In the genomic region with DNA sequence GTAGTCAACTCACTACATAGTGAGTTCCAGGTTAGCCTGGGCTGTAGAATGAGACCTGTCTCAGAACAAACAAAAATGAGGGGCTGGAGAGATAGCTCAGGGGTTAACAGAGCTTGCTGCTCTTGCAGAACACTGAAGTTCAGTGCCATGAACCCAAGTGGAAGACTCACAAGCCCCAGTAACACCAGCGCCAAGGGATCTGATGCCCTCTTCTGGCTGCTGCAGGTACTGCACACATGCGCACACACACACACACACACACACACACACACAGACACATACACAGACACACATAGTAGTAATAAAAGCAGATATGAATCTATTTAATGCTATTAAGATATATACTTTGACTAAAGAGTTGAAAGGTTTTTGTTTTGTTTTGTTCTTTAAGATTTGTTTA, we compare ENCODE assay signal across 24 mouse cellular contexts. TPM values are rescaled to one million over a fixed set of nuclear protein-coding genes. Genes with fewer than 3 reads are reported as not detected.
DNase-seq lines count a peak whose midpoint lies in the region; ATAC-seq and TF ChIP-seq lines count a peak whose summit lies in the region.
"Had no signal": no experiment of that assay in that cellular context is flagged by ENCODE, and none has a peak within 500 bp of the region (broad histone marks: within the 10 kb centered on the region; RNA-seq: fewer than 3 reads in every experiment).

No protein-coding gene starts in this region.

- H3K4me3 ChIP-seq in heart, adult 2 months: no peak overlapping the region
- no peak overlapping the region for H3K4me3 ChIP-seq in liver, postnatal 0 days (ENCODE audit: low read depth, low read length)
- no peak overlapping the region for H3K4me3 ChIP-seq in liver, embryonic 11.5 days (ENCODE audit: low read depth, low read length)
- H3K4me3 ChIP-seq in ES-Bruce4 (ENCODE audit: low read depth, low read length): no peak overlapping the region
- H3K4me3 ChIP-seq: embryonic facial prominence, embryonic 10.5 days; forebrain, embryonic 12.5 days; hindbrain, embryonic 15.5 days; left cerebral cortex, adult 2 months; liver, embryonic 15.5 days had no signal

- peaks cover 3% of the 10 kb centered on the region for H3K4me1 ChIP-seq in heart, adult 2 months (ENCODE audit: control insufficient read depth, insufficient read depth, low read length)
- peaks cover 3% of the 10 kb centered on the region; the same call in 1 of the 2 replicates for H3K4me1 ChIP-seq in liver, postnatal 0 days (ENCODE audit: insufficient read depth)
- peaks cover 9% of the 10 kb centered on the region for H3K4me1 ChIP-seq in liver, embryonic 11.5 days (replicated peaks; ENCODE audit: control insufficient read depth, insufficient read depth, low read length)
- H3K4me1 ChIP-seq in ES-Bruce4 (ENCODE audit: control insufficient read depth, insufficient read depth, low read length): peaks cover 2% of the 10 kb centered on the region
- H3K4me1 ChIP-seq: hindbrain, embryonic 15.5 days had no signal

- no peak overlapping the region for H3K27ac ChIP-seq in heart, adult 2 months
- H3K27ac ChIP-seq in liver, postnatal 0 days (ENCODE audit: low read depth): no peak overlapping the region
- H3K27ac ChIP-seq in liver, embryonic 11.5 days (ENCODE audit: low read depth, low read length): no peak overlapping the region
- H3K27ac ChIP-seq in ES-Bruce4 (ENCODE audit: insufficient read depth, low read length): no peak overlapping the region
- H3K27ac ChIP-seq: embryonic facial prominence, embryonic 10.5 days; forebrain, embryonic 12.5 days; hindbrain, embryonic 15.5 days; left cerebral cortex, adult 2 months; liver, embryonic 15.5 days had no signal

- H3K9ac ChIP-seq in heart, adult 2 months (ENCODE audit: low read depth, low read length): no peak overlapping the region
- H3K9ac ChIP-seq in liver, postnatal 0 days (replicated peaks): no peak overlapping the region
- no peak overlapping the region for H3K9ac ChIP-seq in liver, embryonic 11.5 days (ENCODE audit: low read depth, low read length)
- H3K9ac ChIP-seq in ES-Bruce4 (ENCODE audit: low read depth, poor library complexity, severe bottlenecking): no peak overlapping the region
- H3K9ac ChIP-seq: forebrain, embryonic 12.5 days; hindbrain, embryonic 15.5 days; liver, embryonic 15.5 days had no signal

- TF ChIP-seq CTCF in heart, adult 2 months (IDR thresholded peaks at IDR 0.05): peak; percentile 22; the same call in 1 of the 2 replicates
- peak; percentile 48 for TF ChIP-seq CTCF in liver, postnatal 0 days (IDR thresholded peaks at IDR 0.05; ENCODE audit: low read depth)
- peak; percentile 35 for TF ChIP-seq CTCF in ES-Bruce4 (IDR thresholded peaks at IDR 0.05; ENCODE audit: low read depth, low read length)
- TF ChIP-seq CTCF in brain, embryonic 14.5 days (IDR thresholded peaks at IDR 0.05; ENCODE audit: borderline replicate concordance, extremely low read depth, insufficient read depth, insufficient read length): peak; percentile 20; the same call in 1 of the 2 replicates

- no peaks in the 10 kb centered on the region for H3K36me3 ChIP-seq in heart, adult 2 months (ENCODE audit: control insufficient read depth, insufficient read depth, low read length)
- H3K36me3 ChIP-seq in liver, postnatal 0 days (replicated peaks; ENCODE audit: insufficient read depth, low read length): no peaks in the 10 kb centered on the region
- no peaks in the 10 kb centered on the region for H3K36me3 ChIP-seq in liver, embryonic 11.5 days (ENCODE audit: control insufficient read depth, insufficient read depth, low read length)
- H3K36me3 ChIP-seq in ES-Bruce4 (ENCODE audit: control insufficient read depth, insufficient read depth, low read length, poor library complexity, severe bottlenecking): no peaks in the 10 kb centered on the region
- H3K36me3 ChIP-seq: embryonic facial prominence, embryonic 10.5 days; forebrain, embryonic 12.5 days; hindbrain, embryonic 15.5 days; liver, embryonic 15.5 days had no signal

- peaks cover 2% of the 10 kb centered on the region; the same call in 1 of the 2 replicates for H3K9me3 ChIP-seq in liver, postnatal 0 days (ENCODE audit: low read length)
- 0 out of 2 replicates have a peak, but pooled peaks cover 2% of the 10 kb centered on the region for H3K9me3 ChIP-seq in liver, embryonic 11.5 days (ENCODE audit: control insufficient read depth, low read length)
- no peaks in the 10 kb centered on the region for H3K9me3 ChIP-seq in ES-Bruce4 (replicated peaks; ENCODE audit: control insufficient read depth, insufficient read depth, low read length, poor library complexity, severe bottlenecking)
- H3K9me3 ChIP-seq: hindbrain, embryonic 15.5 days; liver, embryonic 15.5 days had no signal

- 84% methylated on average over 2 of the region's 2 CpGs for WGBS in heart, adult 2 months
- WGBS in liver, postnatal 0 days (ENCODE audit: insufficient replicate concordance): 76% methylated on average over 2 of the region's 2 CpGs
- WGBS in liver, embryonic 11.5 days: 80% methylated on average over 2 of the region's 2 CpGs

- no peak for DNase-seq in heart, adult 2 months
- DNase-seq in heart, postnatal 10 days: no peak
- no peak for DNase-seq in liver, postnatal 0 days
- DNase-seq in liver, embryonic 11.5 days (ENCODE audit: low spot score): no peak
- no peak for DNase-seq in brain, embryonic 14.5 days (ENCODE audit: low read depth)
- DNase-seq in ovary, postnatal 36 days (ENCODE audit: low spot score): no peak
- no peak for DNase-seq in spleen, postnatal 36 days (ENCODE audit: low spot score in 2 of 2)
- DNase-seq: adrenal gland, postnatal 36 days; cerebellum, adult 18-20 months; heart, adult 11 months; heart, postnatal 4 days; kidney, adult 11 months; kidney, postnatal 10 days; layer of hippocampus, adult 9-11 months; left cerebral cortex, postnatal 4 days; lung, postnatal 36 days had no signal

- no peak for ATAC-seq in liver, postnatal 0 days
- ATAC-seq in liver, embryonic 11.5 days (replicated peaks; ENCODE audit: low FRiP score): no peak

- no peak for TF ChIP-seq EP300 in heart, adult 2 months (IDR thresholded peaks at IDR 0.05; ENCODE audit: insufficient read depth, low read depth, low read length)
- TF ChIP-seq EP300 in liver, postnatal 0 days (IDR thresholded peaks at IDR 0.05; ENCODE audit: low read depth): no peak
- no peak for TF ChIP-seq EP300 in ES-Bruce4 (IDR thresholded peaks at IDR 0.05; ENCODE audit: insufficient read depth, low read depth, low read length)

- TF ChIP-seq POLR2A in heart, adult 2 months (IDR thresholded peaks at IDR 0.05; ENCODE audit: insufficient read depth, low read depth, low read length): no peak
- TF ChIP-seq POLR2A in ES-Bruce4 (IDR thresholded peaks at IDR 0.05; ENCODE audit: insufficient read depth, low read length): no peak
- no peak for TF ChIP-seq POLR2A in brain, embryonic 14.5 days (IDR thresholded peaks at IDR 0.05; ENCODE audit: borderline replicate concordance, extremely low read depth, insufficient read depth, insufficient read length, poor library complexity, severe bottlenecking)

- no peaks in the 10 kb centered on the region for H3K79me2 ChIP-seq in heart, adult 2 months (replicated peaks; ENCODE audit: control insufficient read depth, insufficient read depth, low read length)

- no peak overlapping the region for H3K4me2 ChIP-seq in liver, postnatal 0 days (ENCODE audit: low read depth, low read length)
- H3K4me2 ChIP-seq in liver, embryonic 11.5 days: no peak overlapping the region
- H3K4me2 ChIP-seq: forebrain, embryonic 12.5 days; hindbrain, embryonic 15.5 days; liver, embryonic 15.5 days had no signal

- no peaks in the 10 kb centered on the region for H3K27me3 ChIP-seq in heart, adult 2 months (ENCODE audit: control insufficient read depth, insufficient read depth, low read length)
- H3K27me3 ChIP-seq in liver, postnatal 0 days (ENCODE audit: insufficient read depth, low read length): no peaks in the 10 kb centered on the region
- no peaks in the 10 kb centered on the region for H3K27me3 ChIP-seq in liver, embryonic 11.5 days (replicated peaks; ENCODE audit: control insufficient read depth, insufficient read depth, low read length)
- H3K27me3 ChIP-seq in ES-Bruce4 (ENCODE audit: control insufficient read depth, insufficient read depth, low read length, poor library complexity, severe bottlenecking): no peaks in the 10 kb centered on the region
- H3K27me3 ChIP-seq: forebrain, embryonic 12.5 days; hindbrain, embryonic 15.5 days; liver, embryonic 15.5 days had no signal

- intact Hi-C loops in heart, adult 2 months (cut with DNase I): no loop called here
- intact Hi-C loops in heart, postnatal 10 days (cut with DNase I): no loop called here

RNA-seq across cellular contexts. Expression of a gene that starts 10.0 kb away (rescaled TPM):
- 10 to 100 TPM; 75.0 to 82.4 TPM for total RNA-seq in heart, adult 2 months (2021)
- polyA plus RNA-seq in heart, adult 2 months (2012; rRNA removed): 51.8 and 73.7 TPM in 2 replicates
- 100 to 1,000 TPM; 113 to 139 TPM for total RNA-seq in heart, postnatal 10 days (2021)
- 26.6 and 27.4 TPM in 2 replicates for polyA plus RNA-seq in liver, postnatal 0 days (2015; fragmentation: Nextera tagmentation; extraction: Ambion mirVana)
- polyA plus RNA-seq in liver, embryonic 11.5 days (2014; fragmentation: Nextera tagmentation; extraction: Ambion mirVana): 34.2 and 35.4 TPM in 2 replicates
- polyA plus RNA-seq in ES-Bruce4 (2011; ENCODE audit: insufficient read depth, insufficient read length, low read depth, missing spikeins): 16.4 and 21.5 TPM in 2 replicates
- 14.3 and 18.8 TPM in 2 replicates for polyA plus RNA-seq in brain, embryonic 14.5 days (2012; rRNA removed)

RNA-seq across cellular contexts. Expression of a gene that starts 18.2 kb away (rescaled TPM):
- total RNA-seq in heart, adult 2 months (2021): 1 to 10 TPM; 5.7 to 5.9 TPM
- polyA plus RNA-seq in heart, adult 2 months (2012; rRNA removed): 5.4 and 10.1 TPM in 2 replicates
- 1 to 10 TPM; 6.1 to 7.0 TPM for total RNA-seq in heart, postnatal 10 days (2021)
- 0.65 and 0.92 TPM in 2 replicates for polyA plus RNA-seq in liver, postnatal 0 days (2015; fragmentation: Nextera tagmentation; extraction: Ambion mirVana)
- 1.4 and 2.6 TPM in 2 replicates for polyA plus RNA-seq in liver, embryonic 11.5 days (2014; fragmentation: Nextera tagmentation; extraction: Ambion mirVana)
- 2.8 and 3.1 TPM in 2 replicates for polyA plus RNA-seq in ES-Bruce4 (2011; ENCODE audit: insufficient read depth, insufficient read length, low read depth, missing spikeins)
- polyA plus RNA-seq in brain, embryonic 14.5 days (2012; rRNA removed): 1.7 and 2.0 TPM in 2 replicates
- total RNA-seq: megakaryocyte-erythroid progenitor cell, adult 5-6 weeks; monocyte, adult 5-6 weeks had no signal

RNA-seq across cellular contexts. Expression of a gene that starts 44.0 kb away (rescaled TPM):
- 10 to 100 TPM; 71.0 to 76.2 TPM for total RNA-seq in heart, adult 2 months (2021)
- polyA plus RNA-seq in heart, adult 2 months (2012; rRNA removed): 24.5 and 29.4 TPM in 2 replicates
- total RNA-seq in heart, postnatal 10 days (2021): 100 to 1,000 TPM; 117 to 119 TPM
- 21.4 and 22.6 TPM in 2 replicates for polyA plus RNA-seq in liver, postnatal 0 days (2015; fragmentation: Nextera tagmentation; extraction: Ambion mirVana)
- polyA plus RNA-seq in liver, embryonic 11.5 days (2014; fragmentation: Nextera tagmentation; extraction: Ambion mirVana): 67.2 and 68.6 TPM in 2 replicates
- 155 and 156 TPM in 2 replicates for polyA plus RNA-seq in ES-Bruce4 (2011; ENCODE audit: insufficient read depth, insufficient read length, low read depth, missing spikeins)
- polyA plus RNA-seq in brain, embryonic 14.5 days (2012; rRNA removed): 34.7 and 70.2 TPM in 2 replicates
